Mouse (Mus musculus) spleen, adult 2 months (tissue): ENCODE results near the gene Nudt9.

ENCODE experiments used
- CTCF ChIP-seq: fragments of 200-500 bp; IDR thresholded peaks from 2 replicates; pipeline ENCODE4 v1.5.1; 2011; ENCODE audit warnings: mild to moderate bottlenecking, inconsistent platforms; ENCODE audit not compliant: insufficient read depth, insufficient read length, insufficient replicate concordance; ENCODE audit errors: extremely low read depth
- POLR2A ChIP-seq: fragments of 200-500 bp; IDR thresholded peaks from 2 replicates; pipeline ENCODE4 v1.6.1; 2011; ENCODE audit warnings: low read depth, low read length, inconsistent platforms

DNA sequence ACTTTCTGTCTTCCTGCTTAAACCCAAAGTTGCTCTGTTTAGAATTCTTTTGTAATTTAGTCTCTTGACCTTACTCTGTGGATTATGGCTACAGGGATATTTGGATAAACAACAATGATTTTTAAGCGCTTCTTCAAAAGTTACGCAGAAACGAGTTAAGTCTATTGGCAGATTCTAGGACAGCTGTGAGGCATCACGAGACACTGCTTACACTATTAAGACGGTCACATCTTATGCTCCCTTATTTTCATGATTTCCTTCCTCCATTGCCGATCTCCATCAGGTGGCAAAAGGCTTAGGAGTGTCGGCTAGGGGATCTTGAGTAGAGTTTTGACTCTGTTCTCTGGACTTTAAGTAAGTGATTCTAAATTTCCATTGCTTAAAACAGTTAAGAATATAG, 35.8 kb upstream of the Nudt9 start:
- TF ChIP-seq CTCF = no peak
- no peak for TF ChIP-seq POLR2A
